Mouse (Mus musculus) cerebellum, adult 9-10 months (tissue): ENCODE measurements around the gene Ybey.

ENCODE experiments used
- DNase-seq: peaks from one replicate; pipeline ENCODE4 v3.0.0; 2022

The Ybey gene

DNA sequence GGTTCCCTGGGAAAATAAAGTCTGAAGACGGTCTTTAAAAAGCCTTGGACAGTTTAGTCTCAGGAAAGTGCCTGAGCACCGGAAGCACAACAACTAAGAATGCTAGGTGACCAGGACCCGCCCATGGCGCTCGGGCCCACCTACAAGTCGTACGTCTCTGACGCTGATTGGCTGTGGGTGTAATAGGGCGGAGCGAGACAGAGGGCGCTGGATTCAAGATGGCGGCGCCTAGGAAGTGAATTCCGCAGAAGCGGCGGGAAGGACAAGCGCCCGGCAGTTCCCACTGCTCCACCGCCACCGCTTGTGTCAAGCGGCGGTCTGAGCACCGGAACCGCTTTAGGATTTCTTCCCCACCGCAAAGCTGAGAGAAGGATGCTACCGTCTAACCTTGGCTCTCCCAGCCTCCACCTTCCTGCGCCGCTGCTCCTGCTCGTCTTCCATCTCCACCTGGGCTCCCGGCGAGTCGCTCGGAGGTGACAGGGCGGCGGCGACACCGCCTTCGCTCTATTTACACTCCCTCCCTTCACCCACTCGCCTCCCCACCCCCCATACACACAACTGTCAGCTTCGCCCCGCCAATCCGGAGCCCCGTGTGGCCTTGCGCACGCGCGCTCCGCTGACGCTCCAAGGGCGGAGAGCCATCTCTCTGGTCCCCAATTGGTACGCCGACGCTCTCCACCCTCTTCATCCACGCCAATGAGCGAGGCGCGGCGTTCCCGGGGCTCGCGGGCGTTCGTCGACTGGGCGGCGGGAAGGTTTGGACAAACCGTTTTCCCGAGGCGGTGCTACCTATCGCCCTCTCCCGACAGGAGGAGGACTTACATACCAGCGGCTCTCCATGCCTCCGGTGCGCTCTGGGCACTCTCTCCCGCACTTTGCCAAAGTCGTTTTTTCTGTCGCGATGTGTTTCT lies 26.5 kb downstream of the Ybey start, which contains the start of gene Pcnt:
Gene Pcnt, minus strand, starts transcription at position 609 of the 911 bp plus-strand sequence.
- peak; percentile 98 for DNase-seq

GRCm38 (mm10) chr10:76440281-76440680 lies 28.6 kb downstream of the Ybey start, which contains the start of gene AC141477.1:
Gene AC141477.1 (minus strand): TSS chr10:76440444.
- no peak for DNase-seq

- DNase-seq = no peak
These were observed 29.6 kb downstream of the Ybey start for GRCm38 (mm10) chr10:76439107-76439890.

- DNase-seq = no peak
These were observed 35.0 kb downstream of the Ybey start for GRCm38 (mm10) chr10:76433925-76434324.

GRCm38 (mm10) chr10:76425674-76426073 lies 43.2 kb downstream of the Ybey start:
- no peak for DNase-seq

- peak; percentile 83 for DNase-seq
These were observed 52.1 kb downstream of the Ybey start for GRCm38 (mm10) chr10:76416811-76417210.
